28 mouse cellular contexts compared by ENCODE assay signal in the genomic region with DNA sequence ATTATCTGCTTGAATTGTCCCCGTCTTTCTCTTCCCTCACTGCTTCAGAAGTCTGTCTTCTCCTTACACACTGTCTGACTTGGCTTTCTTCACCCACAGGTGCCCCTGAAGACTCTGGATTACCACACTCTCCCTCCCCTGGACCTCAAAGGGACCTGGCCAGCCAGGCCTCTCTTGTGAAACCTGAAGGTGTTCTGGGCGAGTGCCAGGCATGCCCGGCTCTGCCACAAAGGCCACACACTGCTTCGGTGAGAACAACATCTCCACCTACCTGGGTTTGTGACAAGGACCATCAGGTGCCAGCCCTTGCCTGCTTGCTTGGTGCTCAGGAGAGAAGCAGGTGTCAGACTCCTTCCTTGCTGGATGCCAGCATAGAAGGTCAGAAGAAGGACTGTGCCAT. TPM values are rescaled to one million over a fixed set of nuclear protein-coding genes. Genes with fewer than 3 reads are reported as not detected.
A peak's percentile ranks its signal among the peaks of the same experiment; 100 is the strongest.
DNase-seq lines count a peak whose midpoint lies in the region; ATAC-seq and TF ChIP-seq lines count a peak whose summit lies in the region.
"Had no signal": no experiment of that assay in that cellular context is flagged by ENCODE, and none has a peak within 500 bp of the region (broad histone marks: within the 10 kb centered on the region; RNA-seq: fewer than 3 reads in every experiment).

No protein-coding gene starts in this region.

- no peak overlapping the region for H3K4me2 ChIP-seq in kidney, postnatal 0 days (ENCODE audit: low read length)
- H3K4me2 ChIP-seq in lung, postnatal 0 days (replicated peaks; ENCODE audit: low read depth, low read length), result no peak overlapping the region
- H3K4me2 ChIP-seq in forebrain, embryonic 16.5 days (ENCODE audit: low read length), result no peak overlapping the region
- H3K4me2 ChIP-seq: forebrain, embryonic 13.5 days; heart, embryonic 12.5 days; heart, embryonic 15.5 days; hindbrain, embryonic 14.5 days had no signal

- peak; percentile 36 for DNase-seq in kidney, postnatal 0 days (ENCODE audit: low spot score)
- no peak for DNase-seq in kidney, postnatal 4 days
- DNase-seq in lung, adult 18-20 months, result peak; percentile 76 to 86
- DNase-seq in lung, postnatal 0 days (ENCODE audit: low spot score), result no peak
- DNase-seq in lung, postnatal 25 days (ENCODE audit: low spot score), result peak; percentile 60
- no peak for DNase-seq in embryonic facial prominence, embryonic 10.5 days (ENCODE audit: low spot score)
- no peak for DNase-seq in urinary bladder, postnatal 25 days (ENCODE audit: low spot score)
- DNase-seq: adrenal gland, postnatal 10 days; adrenal gland, postnatal 36 days; B cell, adult 2 months; cerebellum, adult 18-20 months; cerebellum, postnatal 10 days; cerebellum, postnatal 36 days; embryo, embryonic 11 days; forebrain, postnatal 0 days; gastrocnemius, postnatal 25 days; heart, adult 18-20 months; heart, postnatal 10 days; heart, postnatal 36 days had no signal

- no peak overlapping the region for H3K4me3 ChIP-seq in kidney, postnatal 0 days (replicated peaks; ENCODE audit: low read depth, low read length)
- H3K4me3 ChIP-seq in lung, postnatal 0 days (ENCODE audit: low read depth, low read length), result no peak overlapping the region
- no peak overlapping the region for H3K4me3 ChIP-seq in embryonic facial prominence, embryonic 10.5 days
- no peak overlapping the region for H3K4me3 ChIP-seq in forebrain, embryonic 16.5 days (replicated peaks; ENCODE audit: low read length)
- H3K4me3 ChIP-seq: forebrain, embryonic 10.5 days; forebrain, embryonic 13.5 days; heart, embryonic 12.5 days; heart, embryonic 15.5 days had no signal

- H3K36me3 ChIP-seq in kidney, postnatal 0 days (ENCODE audit: insufficient read depth, low read length), result no peaks in the 10 kb centered on the region
- no peaks in the 10 kb centered on the region for H3K36me3 ChIP-seq in lung, postnatal 0 days (ENCODE audit: insufficient read depth, low read length)
- H3K36me3 ChIP-seq in embryonic facial prominence, embryonic 10.5 days (replicated peaks), result no peaks in the 10 kb centered on the region
- no peaks in the 10 kb centered on the region for H3K36me3 ChIP-seq in forebrain, embryonic 16.5 days (ENCODE audit: control insufficient read depth, insufficient read depth)
- H3K36me3 ChIP-seq: forebrain, embryonic 10.5 days; G1E; heart, embryonic 12.5 days; heart, embryonic 15.5 days had no signal

- H3K27me3 ChIP-seq in kidney, postnatal 0 days (ENCODE audit: insufficient read depth, low read length), result no peaks in the 10 kb centered on the region
- H3K27me3 ChIP-seq in lung, postnatal 0 days (replicated peaks; ENCODE audit: insufficient read depth, low read length), result no peaks in the 10 kb centered on the region
- H3K27me3 ChIP-seq in embryonic facial prominence, embryonic 10.5 days (replicated peaks; ENCODE audit: low read depth, poor library complexity, severe bottlenecking), result no peaks in the 10 kb centered on the region
- no peaks in the 10 kb centered on the region for H3K27me3 ChIP-seq in forebrain, embryonic 16.5 days (replicated peaks; ENCODE audit: control insufficient read depth, insufficient read depth, low read length)
- H3K27me3 ChIP-seq: heart, embryonic 15.5 days; Patski had no signal

- no peaks in the 10 kb centered on the region for H3K4me1 ChIP-seq in kidney, postnatal 0 days (replicated peaks; ENCODE audit: insufficient read depth, low read length)
- H3K4me1 ChIP-seq in lung, postnatal 0 days (ENCODE audit: insufficient read depth, low read depth, low read length), result no peaks in the 10 kb centered on the region
- H3K4me1 ChIP-seq in embryonic facial prominence, embryonic 10.5 days, result no peaks in the 10 kb centered on the region
- no peaks in the 10 kb centered on the region for H3K4me1 ChIP-seq in forebrain, embryonic 16.5 days (replicated peaks; ENCODE audit: control insufficient read depth, insufficient read depth, low read length)
- H3K4me1 ChIP-seq: forebrain, embryonic 10.5 days; forebrain, embryonic 13.5 days; heart, embryonic 12.5 days; heart, embryonic 15.5 days had no signal

- TF ChIP-seq CTCF in kidney, postnatal 0 days (IDR thresholded peaks at IDR 0.05; ENCODE audit: low read depth), result no peak
- TF ChIP-seq CTCF in lung, postnatal 0 days (IDR thresholded peaks at IDR 0.05), result no peak

- no peaks in the 10 kb centered on the region for H3K9me3 ChIP-seq in kidney, postnatal 0 days (replicated peaks; ENCODE audit: low read length)
- H3K9me3 ChIP-seq in lung, postnatal 0 days (ENCODE audit: low read length), result no peaks in the 10 kb centered on the region
- H3K9me3 ChIP-seq in embryonic facial prominence, embryonic 10.5 days, result no peaks in the 10 kb centered on the region
- no peaks in the 10 kb centered on the region for H3K9me3 ChIP-seq in forebrain, embryonic 16.5 days (ENCODE audit: control insufficient read depth, low read length)
- H3K9me3 ChIP-seq: forebrain, embryonic 10.5 days; forebrain, embryonic 13.5 days; heart, embryonic 12.5 days; heart, embryonic 15.5 days had no signal

- TF ChIP-seq EP300 in lung, postnatal 0 days (IDR thresholded peaks at IDR 0.05), result no peak

- ATAC-seq in kidney, postnatal 0 days (replicated peaks; ENCODE audit: low FRiP score, low read depth), result no peak
- ATAC-seq in lung, postnatal 0 days, result peak; percentile 23
- no peak for ATAC-seq in forebrain, embryonic 16.5 days
- ATAC-seq: forebrain, embryonic 13.5 days; forebrain, postnatal 0 days; hindbrain, postnatal 0 days; Patski had no signal

- H3K9ac ChIP-seq in kidney, postnatal 0 days (ENCODE audit: low read depth, low read length), result no peak overlapping the region
- H3K9ac ChIP-seq in lung, postnatal 0 days (replicated peaks; ENCODE audit: low read depth), result no peak overlapping the region
- no peak overlapping the region for H3K9ac ChIP-seq in forebrain, embryonic 16.5 days (replicated peaks; ENCODE audit: low read depth, low read length)
- H3K9ac ChIP-seq: forebrain, embryonic 13.5 days; forebrain, postnatal 0 days; heart, embryonic 12.5 days; heart, embryonic 15.5 days; hindbrain, embryonic 14.5 days had no signal

- WGBS in kidney, postnatal 0 days, result 61% methylated on average over 4 of the region's 4 CpGs
- 70% methylated on average over 4 of the region's 4 CpGs for WGBS in lung, postnatal 0 days
- 85% methylated on average over 4 of the region's 4 CpGs for WGBS in embryonic facial prominence, embryonic 10.5 days
- 82% methylated on average over 4 of the region's 4 CpGs for WGBS in forebrain, embryonic 16.5 days

- H3K27ac ChIP-seq in kidney, postnatal 0 days, result no peak overlapping the region
- H3K27ac ChIP-seq in lung, postnatal 0 days (ENCODE audit: low read length), result no peak overlapping the region
- no peak overlapping the region for H3K27ac ChIP-seq in embryonic facial prominence, embryonic 10.5 days (replicated peaks)
- H3K27ac ChIP-seq in forebrain, embryonic 16.5 days (ENCODE audit: low read length), result no peak overlapping the region
- H3K27ac ChIP-seq: forebrain, embryonic 10.5 days; forebrain, embryonic 13.5 days; heart, embryonic 15.5 days; hindbrain, embryonic 14.5 days; hindbrain, postnatal 0 days had no signal

RNA-seq across cellular contexts. Expression of a gene that starts 34.3 kb away (rescaled TPM):
- polyA plus RNA-seq in kidney, postnatal 0 days (2015; fragmentation: Nextera tagmentation; extraction: Ambion mirVana), result 3.9 and 4.4 TPM in 2 replicates
- 0.74 and 0.76 TPM in 2 replicates for polyA plus RNA-seq in lung, postnatal 0 days (2015; fragmentation: Nextera tagmentation; extraction: Ambion mirVana)
- polyA plus RNA-seq in embryonic facial prominence, embryonic 10.5 days (2016; fragmentation: Nextera tagmentation; extraction: Ambion mirVana), result 0.04 and 0.06 TPM in 2 replicates
- 0.40 and 0.49 TPM in 2 replicates for polyA plus RNA-seq in forebrain, embryonic 16.5 days (2015; fragmentation: Nextera tagmentation; extraction: Ambion mirVana)
- polyA plus RNA-seq: forebrain, embryonic 10.5 days; G1E had no signal

RNA-seq across cellular contexts. Expression of a gene that starts 46.4 kb away (rescaled TPM):
- polyA plus RNA-seq in kidney, postnatal 0 days (2015; fragmentation: Nextera tagmentation; extraction: Ambion mirVana), result 0.13 and 0.18 TPM in 2 replicates
- polyA plus RNA-seq in lung, postnatal 0 days (2015; fragmentation: Nextera tagmentation; extraction: Ambion mirVana), result 0.18 and 0.31 TPM in 2 replicates
- 0.10 and 0.15 TPM in 2 replicates for polyA plus RNA-seq in embryonic facial prominence, embryonic 10.5 days (2016; fragmentation: Nextera tagmentation; extraction: Ambion mirVana)
- 3.1 and 5.6 TPM in 2 replicates for polyA plus RNA-seq in forebrain, embryonic 16.5 days (2015; fragmentation: Nextera tagmentation; extraction: Ambion mirVana)
- polyA plus RNA-seq: G1E had no signal

RNA-seq across cellular contexts. Expression of a gene that starts 50.5 kb away (rescaled TPM):
- 66.5 and 72.5 TPM in 2 replicates for polyA plus RNA-seq in kidney, postnatal 0 days (2015; fragmentation: Nextera tagmentation; extraction: Ambion mirVana)
- polyA plus RNA-seq in lung, postnatal 0 days (2015; fragmentation: Nextera tagmentation; extraction: Ambion mirVana), result 34.0 and 63.6 TPM in 2 replicates
- polyA plus RNA-seq in embryonic facial prominence, embryonic 10.5 days (2016; fragmentation: Nextera tagmentation; extraction: Ambion mirVana), result 17.0 and 17.9 TPM in 2 replicates
- polyA plus RNA-seq in forebrain, embryonic 16.5 days (2015; fragmentation: Nextera tagmentation; extraction: Ambion mirVana), result 18.7 and 20.5 TPM in 2 replicates
- polyA plus RNA-seq: G1E had no signal

Comparison
In these comparisons a context has a peak if more than half of its experiments do, and no peak if none do; other contexts are left out.
1. DNase-seq: peak in kidney, postnatal 0 days (single experiment), lung, adult 18-20 months (2 of 2) and lung, postnatal 25 days (single experiment); none in kidney, postnatal 4 days (0 of 2), lung, postnatal 0 days (single experiment), embryonic facial prominence, embryonic 10.5 days (single experiment) and urinary bladder, postnatal 25 days (single experiment).